Mouse (Mus musculus) stomach, postnatal 0 days (tissue): Measurements from ENCODE around the gene Klc3.

Experiments
- CTCF ChIP-seq: IDR thresholded peaks from 2 replicates; pipeline ENCODE4 v1.5.1; 2016; ENCODE audit warnings: antibody characterized with exemption, low read depth, mild to moderate bottlenecking, moderate library complexity
- EP300 ChIP-seq: optimal IDR thresholded peaks from 2 replicates; pipeline ENCODE3; 2016; ENCODE audit warnings: antibody characterized with exemption

DNA sequence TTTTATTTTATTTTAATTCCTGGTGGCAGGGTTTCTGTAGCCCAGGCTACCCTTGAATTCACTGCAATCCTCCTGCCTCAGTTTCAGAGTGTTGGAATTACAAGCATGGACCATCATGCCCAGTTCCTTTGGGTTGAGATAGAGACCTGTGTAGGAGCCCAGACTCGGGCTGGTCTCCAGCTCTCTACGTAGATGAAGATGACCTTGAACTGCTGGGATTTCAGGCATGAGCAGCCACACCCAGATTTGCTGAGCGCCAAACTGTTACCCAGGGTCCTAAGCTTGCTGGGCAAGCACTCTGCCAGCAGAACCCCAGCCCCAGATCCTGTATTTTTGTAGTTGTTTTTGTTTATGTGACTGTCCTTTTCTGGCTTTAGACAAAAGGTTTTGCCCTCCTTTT, 9.6 kb upstream of the Klc3 start:
- no peak for TF ChIP-seq CTCF
- TF ChIP-seq EP300: no peak
